Mouse (Mus musculus): ENCODE results near the gene Apob.

The Apob gene

GRCm38 (mm10) chr12:8038081-8038730, 60.8 kb downstream of the Apob start:
- DNase-seq, result no peak

GRCm38 (mm10) chr12:8042626-8043394, 65.4 kb downstream of the Apob start:
- DNase-seq, result no peak

GRCm38 (mm10) chr12:8047046-8047445, 69.6 kb downstream of the Apob start:
- no peak for DNase-seq

- no peak for DNase-seq
These were observed 70.4 kb downstream of the Apob start for GRCm38 (mm10) chr12:8047789-8048309.

GRCm38 (mm10) chr12:8056001-8056640, 78.7 kb downstream of the Apob start:
- no peak for DNase-seq

GRCm38 (mm10) chr12:8059576-8059975, 82.1 kb downstream of the Apob start:
- peak; percentile 12 for DNase-seq

- peak; percentile 5 for DNase-seq
These were observed 86.1 kb downstream of the Apob start for GRCm38 (mm10) chr12:8063363-8064065.

Data from cerebellum, adult 11-12 months (tissue).